ENCODE assay signal across 11 mouse cellular contexts in the genomic region with DNA sequence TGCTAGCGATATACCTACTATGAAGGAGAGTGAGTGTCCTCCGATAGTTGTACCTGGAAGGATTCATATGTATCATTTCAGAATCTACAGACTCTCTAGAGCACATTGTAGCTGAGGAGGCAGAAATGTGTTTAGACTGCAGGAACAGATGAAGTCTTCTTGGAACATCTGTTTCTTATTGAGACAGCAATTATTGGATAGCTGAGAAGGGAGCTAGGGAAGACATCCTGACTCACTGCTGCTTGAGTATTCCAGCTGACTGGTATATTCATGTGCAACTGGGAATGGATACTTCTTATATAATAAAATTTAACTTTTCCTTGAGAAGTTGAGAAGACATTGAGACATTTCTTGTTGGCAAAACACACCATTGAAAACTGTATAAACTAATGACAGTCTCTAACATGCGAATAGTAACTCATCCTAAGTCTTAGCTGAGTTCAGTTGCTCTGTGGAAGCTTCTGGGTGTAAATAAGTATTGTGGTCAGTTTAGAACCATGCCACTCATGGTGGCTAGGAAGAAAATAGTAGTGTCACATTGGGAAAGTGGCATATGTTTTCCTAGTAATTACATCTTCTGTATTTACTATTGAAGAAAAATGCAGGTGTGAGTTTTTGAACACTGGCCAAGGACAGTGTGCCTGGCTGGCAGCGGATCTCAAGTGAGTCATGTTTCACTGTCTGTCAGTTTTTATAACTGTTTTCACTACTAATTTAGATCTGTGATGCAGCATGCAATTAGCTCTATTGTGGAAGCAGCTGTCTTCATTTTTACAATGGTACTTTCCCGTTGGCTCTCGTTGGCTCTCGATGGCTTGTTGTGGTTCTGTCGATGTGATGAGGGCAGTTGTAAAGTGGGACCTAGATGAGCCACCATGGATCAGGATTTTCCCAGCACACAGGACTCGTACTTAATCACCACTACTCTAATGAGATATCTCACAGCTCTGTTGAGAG.
A peak's percentile ranks its signal among the peaks of the same experiment; 100 is the strongest.
DNase-seq lines count a peak whose midpoint lies in the region; ATAC-seq lines count a peak whose summit lies in the region.
"Had no signal": no experiment of that assay in that cellular context is flagged by ENCODE, and none has a peak within 500 bp of the region (broad histone marks: within the 10 kb centered on the region; RNA-seq: fewer than 3 reads in every experiment).

No protein-coding gene starts in this region.

- DNase-seq in left cerebral cortex, adult 9 months (ENCODE audit: low spot score in 2 of 2), result peak; percentile 5 to 28
- no peak for DNase-seq in left cerebral cortex, adult 18-20 months (ENCODE audit: low spot score in 2 of 2)
- peak; percentile 20 for DNase-seq in embryo, embryonic 11 days
- peak; percentile 30 for DNase-seq in hindlimb bud, embryonic 11.5 days (ENCODE audit: extremely low spot score, low read depth, low spot score)
- DNase-seq in right cerebral cortex, postnatal 10 days (ENCODE audit: low spot score in 2 of 2), result peak; percentile 31 to 33
- DNase-seq in gastrocnemius, postnatal 14 days, result no peak
- DNase-seq: adrenal gland, adult 2 months; lung, postnatal 4 days; spleen, adult 18-20 months had no signal

- ATAC-seq in erythroblast, adult 5-6 weeks (replicated peaks; ENCODE audit: low FRiP score, poor library complexity, severe bottlenecking), result no peak
- ATAC-seq: inflammation-experienced regulatory T-cells, adult 6 months had no signal

- intact Hi-C loops in gastrocnemius, postnatal 14 days (cut with DNase I; ENCODE audit: low total_unique reads), result no loop called here

Comparison
In these comparisons a context has a peak if more than half of its experiments do, and no peak if none do; other contexts are left out.
1. DNase-seq: peak in left cerebral cortex, adult 9 months (2 of 2), embryo, embryonic 11 days (single experiment), hindlimb bud, embryonic 11.5 days (single experiment) and right cerebral cortex, postnatal 10 days (2 of 2); none in left cerebral cortex, adult 18-20 months (0 of 2) and gastrocnemius, postnatal 14 days (single experiment).